Mouse (Mus musculus): Measurements from ENCODE around the gene Prkci. TPM values are rescaled to one million over a fixed set of nuclear protein-coding genes. Genes with fewer than 3 reads are reported as not detected.

The Prkci gene
- 34.6 and 39.8 TPM in 2 replicates for polyA plus RNA-seq (2014; fragmentation: Nextera tagmentation; extraction: Ambion mirVana)

DNA sequence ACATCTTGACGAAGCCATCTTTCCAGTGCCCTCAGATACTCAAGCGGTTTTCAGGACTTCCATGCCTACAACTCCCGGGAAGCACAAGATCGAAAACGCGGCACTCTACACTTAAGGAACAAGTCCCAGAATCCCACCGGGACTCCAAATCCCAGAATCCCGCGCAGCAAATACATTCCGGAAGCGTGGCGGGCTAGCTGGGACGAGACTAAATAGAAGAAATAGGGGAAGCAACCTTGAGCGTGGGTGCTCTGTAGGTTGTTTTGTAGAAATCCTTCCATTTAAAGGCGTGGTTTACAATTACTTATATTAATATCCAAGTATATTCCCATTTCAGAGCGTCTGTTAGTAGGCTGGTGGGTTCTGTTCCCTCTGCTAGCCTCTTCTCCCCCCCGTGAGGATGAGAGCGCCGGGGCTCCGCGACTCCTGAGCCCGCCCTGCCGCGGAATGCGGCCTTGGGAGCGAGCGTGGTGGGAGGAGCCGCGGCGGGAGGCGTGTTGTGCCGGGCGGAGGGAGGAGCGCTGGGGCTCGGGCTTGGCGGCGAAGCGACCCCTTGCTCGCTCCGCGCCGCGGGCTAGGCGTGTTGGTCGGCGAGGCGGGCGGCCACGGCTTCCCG, at the start of gene Prkci:
Prkci (plus strand) TSS at position 465 of the 616 bp plus-strand sequence.
- peak within 1 kb of the TSS; percentile 79 for H3K4me3 ChIP-seq (replicated peaks; ENCODE audit: low read length)
- H3K27me3 ChIP-seq (ENCODE audit: control insufficient read depth, insufficient read depth, low read length): no peaks in the 10 kb centered on the region
- peak within 1 kb of the TSS; percentile 80 for H3K27ac ChIP-seq
- ATAC-seq (ENCODE audit: low FRiP score) (peak; percentile 99), DNase-seq (ENCODE audit: low spot score) (peak; percentile 97)
- no peaks in the 10 kb centered on the region for H3K36me3 ChIP-seq (replicated peaks; ENCODE audit: control insufficient read depth, insufficient read depth)
- peak within 1 kb of the TSS; percentile 80 for H3K9ac ChIP-seq
- no peaks in the 10 kb centered on the region for H3K9me3 ChIP-seq (ENCODE audit: control insufficient read depth, low read length)
- peak within 1 kb of the TSS; percentile 65 for H3K4me2 ChIP-seq (replicated peaks)
- WGBS: under 1% methylated on average over 46 of the region's 50 CpGs
- peaks cover 14% of the 10 kb centered on the region for H3K4me1 ChIP-seq (replicated peaks; ENCODE audit: control insufficient read depth, insufficient read depth, low read length)

DNA sequence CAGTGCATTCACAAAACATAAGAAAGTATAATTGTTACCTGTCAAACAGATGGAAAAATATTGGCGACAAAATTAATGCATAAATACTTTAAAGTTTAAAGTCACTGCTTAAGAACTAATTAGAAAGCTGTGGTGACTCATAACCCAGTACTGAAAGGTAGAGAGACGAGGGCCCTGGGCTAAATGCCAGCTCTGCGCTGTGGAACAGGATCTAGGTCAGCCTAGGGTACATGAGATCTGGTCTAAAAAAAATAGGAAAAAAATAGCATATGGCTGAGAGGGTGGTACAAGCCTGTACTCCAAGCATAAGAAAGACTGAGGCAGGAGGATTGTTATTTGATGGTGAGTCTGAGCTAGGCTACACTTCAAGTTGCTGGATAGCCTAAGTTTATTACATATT, 43.9 kb upstream of the Prkci start:
- Histone ChIP-seq H3K9me3 (ENCODE audit: control insufficient read depth, low read length) (no peaks in the 10 kb centered on the region), H3K36me3 (replicated peaks; ENCODE audit: control insufficient read depth, insufficient read depth) (peaks cover 87% of the 10 kb centered on the region), H3K4me2 (replicated peaks) (no peak overlapping the region), H3K27me3 (ENCODE audit: control insufficient read depth, insufficient read depth, low read length) (no peaks in the 10 kb centered on the region), H3K9ac (no peak overlapping the region), H3K4me1 (replicated peaks; ENCODE audit: control insufficient read depth, insufficient read depth, low read length) (no peaks in the 10 kb centered on the region), H3K27ac (no peak overlapping the region), H3K4me3 (replicated peaks; ENCODE audit: low read length) (no peak overlapping the region)
- ATAC-seq (ENCODE audit: low FRiP score) (no peak), DNase-seq (ENCODE audit: low spot score) (no peak)
- 86% methylated on average over 3 of the region's 3 CpGs for WGBS

- H3K4me2 ChIP-seq (replicated peaks): no peak overlapping the region
- H3K27ac ChIP-seq: no peak overlapping the region
- H3K9me3 ChIP-seq (ENCODE audit: control insufficient read depth, low read length): no peaks in the 10 kb centered on the region
- no peak for DNase-seq (ENCODE audit: low spot score)
- no peak for ATAC-seq (ENCODE audit: low FRiP score)
- no peak overlapping the region for H3K9ac ChIP-seq
- H3K4me1 ChIP-seq (replicated peaks; ENCODE audit: control insufficient read depth, insufficient read depth, low read length): no peaks in the 10 kb centered on the region
- no peaks in the 10 kb centered on the region for H3K27me3 ChIP-seq (ENCODE audit: control insufficient read depth, insufficient read depth, low read length)
- no peak overlapping the region for H3K4me3 ChIP-seq (replicated peaks; ENCODE audit: low read length)
- H3K36me3 ChIP-seq (replicated peaks; ENCODE audit: control insufficient read depth, insufficient read depth): peaks cover 86% of the 10 kb centered on the region
- 89% methylated on average over 12 of the region's 12 CpGs for WGBS
These were observed 43.1 kb upstream of the Prkci start for GRCm38 (mm10) chr3:30952273-30953070.

DNA sequence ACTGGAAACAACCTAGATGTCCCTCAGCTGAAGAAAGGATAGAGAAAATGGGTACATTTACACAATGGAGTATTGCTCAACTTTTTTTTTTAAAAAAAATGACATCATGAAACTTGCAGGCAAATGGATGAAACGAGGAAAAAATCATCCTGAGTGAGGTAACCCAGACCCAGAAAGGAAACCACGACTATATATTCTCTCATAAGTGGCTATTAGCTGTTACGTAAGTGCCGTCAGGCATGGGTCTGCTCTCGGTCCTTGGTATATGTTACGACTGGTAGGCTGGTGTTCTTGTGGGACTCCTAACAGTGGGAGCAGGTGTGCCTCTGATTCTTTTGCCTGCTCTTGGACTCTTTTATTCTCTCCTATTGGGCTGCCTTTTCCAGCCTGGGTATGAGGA, 39.2 kb upstream of the Prkci start:
- DNase-seq (ENCODE audit: low spot score) (no peak), ATAC-seq (ENCODE audit: low FRiP score) (no peak)
- H3K27me3 ChIP-seq (ENCODE audit: control insufficient read depth, insufficient read depth, low read length): no peaks in the 10 kb centered on the region
- 97% methylated on average over 6 of the region's 6 CpGs for WGBS
- H3K9me3 ChIP-seq (ENCODE audit: control insufficient read depth, low read length): no peaks in the 10 kb centered on the region
- no peak overlapping the region for H3K4me3 ChIP-seq (replicated peaks; ENCODE audit: low read length)
- H3K27ac ChIP-seq: no peak overlapping the region
- H3K4me1 ChIP-seq (replicated peaks; ENCODE audit: control insufficient read depth, insufficient read depth, low read length): no peaks in the 10 kb centered on the region
- H3K36me3 ChIP-seq (replicated peaks; ENCODE audit: control insufficient read depth, insufficient read depth): peaks cover 97% of the 10 kb centered on the region
- H3K4me2 ChIP-seq (replicated peaks): no peak overlapping the region
- H3K9ac ChIP-seq: no peak overlapping the region

DNA sequence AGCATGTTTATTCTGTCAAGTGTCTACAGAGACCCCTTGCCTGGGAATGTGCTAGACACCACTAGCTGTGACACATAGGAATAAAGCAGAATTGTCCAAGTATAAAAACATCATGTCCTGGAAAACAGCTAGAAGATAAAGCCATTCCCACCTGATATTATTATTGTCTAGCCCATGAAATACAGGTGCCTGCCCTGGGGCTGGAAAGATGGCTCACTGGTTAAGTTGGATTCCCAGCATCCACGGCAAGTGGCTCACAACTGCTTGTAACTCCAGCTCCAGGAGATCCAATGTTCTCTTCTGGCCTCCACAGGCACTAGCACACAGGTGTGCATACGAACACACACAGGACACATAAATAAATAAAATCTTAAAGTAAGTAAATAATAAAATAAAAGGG, 36.8 kb upstream of the Prkci start:
- peaks cover 93% of the 10 kb centered on the region for H3K36me3 ChIP-seq (replicated peaks; ENCODE audit: control insufficient read depth, insufficient read depth)
- no peaks in the 10 kb centered on the region for H3K9me3 ChIP-seq (ENCODE audit: control insufficient read depth, low read length)
- H3K4me1 ChIP-seq (replicated peaks; ENCODE audit: control insufficient read depth, insufficient read depth, low read length): no peaks in the 10 kb centered on the region
- 84% methylated on average over 2 of the region's 2 CpGs for whole genome bisulfite sequencing
- no peaks in the 10 kb centered on the region for H3K27me3 ChIP-seq (ENCODE audit: control insufficient read depth, insufficient read depth, low read length)
- DNase-seq (ENCODE audit: low spot score) (no peak), ATAC-seq (ENCODE audit: low FRiP score) (no peak)
- H3K9ac ChIP-seq: no peak overlapping the region
- no peak overlapping the region for H3K4me3 ChIP-seq (replicated peaks; ENCODE audit: low read length)
- H3K4me2 ChIP-seq (replicated peaks): no peak overlapping the region
- no peak overlapping the region for H3K27ac ChIP-seq

- no peaks in the 10 kb centered on the region for H3K9me3 ChIP-seq (ENCODE audit: control insufficient read depth, low read length)
- H3K27me3 ChIP-seq (ENCODE audit: control insufficient read depth, insufficient read depth, low read length): no peaks in the 10 kb centered on the region
- WGBS: 79% methylated on average over 7 of the region's 7 CpGs
- ATAC-seq (ENCODE audit: low FRiP score): no peak
- H3K36me3 ChIP-seq (replicated peaks; ENCODE audit: control insufficient read depth, insufficient read depth): peaks cover 94% of the 10 kb centered on the region
- H3K4me3 ChIP-seq (replicated peaks; ENCODE audit: low read length): no peak overlapping the region
- H3K9ac ChIP-seq: no peak overlapping the region
- no peak overlapping the region for H3K4me2 ChIP-seq (replicated peaks)
- H3K27ac ChIP-seq: no peak overlapping the region
- no peak for DNase-seq (ENCODE audit: low spot score)
- H3K4me1 ChIP-seq (replicated peaks; ENCODE audit: control insufficient read depth, insufficient read depth, low read length): no peaks in the 10 kb centered on the region
These were observed 35.4 kb upstream of the Prkci start for GRCm38 (mm10) chr3:30959868-30960831.

GRCm38 (mm10) chr3:30963100-30963499, 32.4 kb upstream of the Prkci start:
- H3K4me2 ChIP-seq (replicated peaks): no peak overlapping the region
- no peak overlapping the region for H3K27ac ChIP-seq
- H3K4me1 ChIP-seq (replicated peaks; ENCODE audit: control insufficient read depth, insufficient read depth, low read length): peaks cover 8% of the 10 kb centered on the region
- DNase-seq (ENCODE audit: low spot score) (no peak), ATAC-seq (ENCODE audit: low FRiP score) (no peak)
- H3K36me3 ChIP-seq (replicated peaks; ENCODE audit: control insufficient read depth, insufficient read depth): peaks cover 72% of the 10 kb centered on the region
- WGBS: 92% methylated on average over 4 of the region's 4 CpGs
- H3K27me3 ChIP-seq (ENCODE audit: control insufficient read depth, insufficient read depth, low read length): no peaks in the 10 kb centered on the region
- no peak overlapping the region for H3K4me3 ChIP-seq (replicated peaks; ENCODE audit: low read length)
- no peaks in the 10 kb centered on the region for H3K9me3 ChIP-seq (ENCODE audit: control insufficient read depth, low read length)
- no peak overlapping the region for H3K9ac ChIP-seq

- WGBS: 83% methylated on average over 3 of the region's 3 CpGs
- ATAC-seq (ENCODE audit: low FRiP score): no peak
These were observed 31.3 kb upstream of the Prkci start for GRCm38 (mm10) chr3:30964216-30964615.

GRCm38 (mm10) chr3:30965644-30966043, 29.9 kb upstream of the Prkci start:
- Histone ChIP-seq H3K4me3 (replicated peaks; ENCODE audit: low read length) (no peak overlapping the region), H3K27ac (no peak overlapping the region), H3K36me3 (replicated peaks; ENCODE audit: control insufficient read depth, insufficient read depth) (peaks cover 47% of the 10 kb centered on the region), H3K4me2 (replicated peaks) (no peak overlapping the region), H3K4me1 (replicated peaks; ENCODE audit: control insufficient read depth, insufficient read depth, low read length) (peaks cover 11% of the 10 kb centered on the region), H3K27me3 (ENCODE audit: control insufficient read depth, insufficient read depth, low read length) (no peaks in the 10 kb centered on the region), H3K9me3 (ENCODE audit: control insufficient read depth, low read length) (no peaks in the 10 kb centered on the region), H3K9ac (no peak overlapping the region)
- WGBS: 94% methylated on average over 13 of the region's 13 CpGs
- DNase-seq (ENCODE audit: low spot score): no peak
- ATAC-seq (ENCODE audit: low FRiP score): no peak

More at GRCm38 (mm10) chr3:30964216-30964615, 31.3 kb upstream of the Prkci start:
- Histone ChIP-seq H3K9me3 (ENCODE audit: control insufficient read depth, low read length) (no peaks in the 10 kb centered on the region), H3K27ac (no peak overlapping the region), H3K4me2 (replicated peaks) (no peak overlapping the region), H3K4me3 (replicated peaks; ENCODE audit: low read length) (no peak overlapping the region), H3K36me3 (replicated peaks; ENCODE audit: control insufficient read depth, insufficient read depth) (peaks cover 62% of the 10 kb centered on the region), H3K9ac (no peak overlapping the region), H3K27me3 (ENCODE audit: control insufficient read depth, insufficient read depth, low read length) (no peaks in the 10 kb centered on the region), H3K4me1 (replicated peaks; ENCODE audit: control insufficient read depth, insufficient read depth, low read length) (peaks cover 11% of the 10 kb centered on the region)
- DNase-seq (ENCODE audit: low spot score): no peak
